Mouse (Mus musculus): Measurements from ENCODE around the gene Tspan9. TPM values are rescaled to one million over a fixed set of nuclear protein-coding genes. Genes with fewer than 3 reads are reported as not detected.
A peak's percentile ranks its signal among the peaks of the same experiment; 100 is the strongest.

Gene Tspan9
- polyA plus RNA-seq, 1 experiment from 2014 or later: 114 TPM

DNA sequence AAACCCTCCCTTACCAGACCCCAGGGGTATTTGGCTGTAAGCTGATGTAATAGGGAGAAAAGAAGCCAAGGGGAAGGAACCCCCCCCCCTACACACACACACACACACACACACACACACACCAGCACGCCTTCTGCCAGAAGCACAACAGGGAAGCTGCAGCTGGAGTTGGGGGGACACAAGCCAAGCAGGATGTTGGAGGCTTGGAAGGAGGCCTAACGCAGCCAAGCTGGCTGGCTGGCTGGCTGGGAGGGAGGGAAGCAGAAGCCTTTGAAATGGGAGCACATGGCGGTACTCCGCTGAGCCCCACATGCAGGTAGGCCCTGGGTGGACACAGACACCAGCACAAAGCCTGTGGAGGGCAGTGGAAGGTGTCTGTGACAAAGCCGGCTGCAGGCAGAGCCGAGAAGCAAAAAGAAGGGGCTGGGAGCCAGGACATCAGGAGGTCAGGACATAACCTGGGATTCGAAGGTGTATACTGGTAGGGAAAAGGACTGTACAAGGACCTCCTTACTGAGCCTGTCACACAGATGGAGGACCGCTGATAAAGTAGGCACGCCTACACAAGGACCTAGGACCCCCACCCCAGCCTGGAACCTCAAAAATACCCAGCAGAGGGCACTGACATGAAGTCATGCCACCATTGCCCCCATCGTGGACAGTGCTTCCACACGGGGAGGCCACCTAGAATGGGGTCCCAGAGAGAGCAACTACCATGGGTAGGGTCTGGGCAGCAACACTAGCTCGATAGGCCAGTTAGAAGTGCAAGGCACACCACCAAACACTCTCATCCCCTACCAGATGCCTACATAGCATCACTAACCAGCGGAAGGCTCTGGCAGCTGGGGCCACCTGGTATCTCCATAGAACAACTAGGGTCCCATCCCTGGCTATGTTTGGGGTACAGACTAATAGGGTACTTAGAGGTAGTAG, 53.4 kb downstream of the Tspan9 start:
- Histone ChIP-seq H3K27me3 (no peaks in the 10 kb centered on the region), H3K36me3 (0 out of 2 replicates have a peak, but pooled peaks cover under 1% of the 10 kb centered on the region), H3K9ac (replicated peaks) (no peak overlapping the region), H3K4me2 (0 out of 2 replicates have a peak overlapping the region, but pooled peaks have one; percentile 4), H3K4me3 (replicated peaks) (no peak overlapping the region), H3K4me1 (replicated peaks) (peaks cover 75% of the 10 kb centered on the region), H3K27ac (peak overlapping the region; percentile 89), H3K9me3 (no peaks in the 10 kb centered on the region)
- ATAC-seq (ENCODE audit: insufficient number of reproducible peaks, insufficient read depth, low FRiP score, low TSS enrichment, low read depth): no peak
- WGBS: 62% methylated on average over 13 of the region's 13 CpGs

DNA sequence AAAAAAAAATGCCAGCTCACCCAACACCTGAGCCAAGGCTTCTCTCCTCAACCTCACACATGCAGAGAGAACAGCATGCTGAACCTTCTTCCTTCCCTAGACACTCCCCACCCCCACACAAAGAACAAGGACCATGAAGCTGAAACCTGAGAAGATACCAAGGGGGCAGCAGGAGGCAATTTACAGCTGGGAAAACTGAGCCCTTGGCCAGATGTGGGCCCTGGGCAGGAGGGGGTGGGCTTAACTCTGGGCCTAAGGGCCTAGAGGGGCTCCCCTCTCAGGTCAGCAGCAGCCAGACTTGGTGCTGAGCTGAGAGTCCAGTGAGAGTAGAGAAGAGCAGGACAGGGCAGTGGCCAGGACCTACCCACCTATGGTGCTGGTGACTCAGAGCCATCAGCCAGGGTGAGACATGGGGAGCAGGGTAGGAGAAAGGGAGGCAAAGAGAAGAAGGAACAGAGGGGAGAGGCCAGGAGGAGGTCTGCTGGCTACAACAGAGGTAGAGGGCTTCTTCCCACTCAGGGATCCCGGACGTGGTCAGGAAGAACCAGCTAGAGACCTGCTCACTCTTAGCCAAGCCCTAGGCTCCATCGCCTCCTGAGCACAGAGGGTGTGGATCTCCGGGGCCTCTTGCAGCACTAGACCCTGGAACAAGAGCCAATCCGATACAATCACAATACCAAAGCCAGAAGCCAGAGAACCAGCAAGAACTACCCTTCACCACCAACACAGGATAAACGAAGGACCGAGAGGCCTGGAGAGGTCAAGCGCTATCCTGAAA, 54.5 kb downstream of the Tspan9 start:
- peak overlapping the region; percentile 27 for H3K4me2 ChIP-seq
- 64% methylated on average over 8 of the region's 8 CpGs for WGBS
- peaks cover 69% of the 10 kb centered on the region for H3K4me1 ChIP-seq (replicated peaks)
- H3K4me3 ChIP-seq (replicated peaks): no peak overlapping the region
- H3K27me3 ChIP-seq: no peaks in the 10 kb centered on the region
- H3K27ac ChIP-seq: peak overlapping the region; percentile 89
- no peaks in the 10 kb centered on the region for H3K9me3 ChIP-seq
- H3K36me3 ChIP-seq: 0 out of 2 replicates have a peak, but pooled peaks cover 4% of the 10 kb centered on the region
- ATAC-seq (ENCODE audit: insufficient number of reproducible peaks, insufficient read depth, low FRiP score, low TSS enrichment, low read depth): peak; percentile 57
- H3K9ac ChIP-seq (replicated peaks): no peak overlapping the region

DNA sequence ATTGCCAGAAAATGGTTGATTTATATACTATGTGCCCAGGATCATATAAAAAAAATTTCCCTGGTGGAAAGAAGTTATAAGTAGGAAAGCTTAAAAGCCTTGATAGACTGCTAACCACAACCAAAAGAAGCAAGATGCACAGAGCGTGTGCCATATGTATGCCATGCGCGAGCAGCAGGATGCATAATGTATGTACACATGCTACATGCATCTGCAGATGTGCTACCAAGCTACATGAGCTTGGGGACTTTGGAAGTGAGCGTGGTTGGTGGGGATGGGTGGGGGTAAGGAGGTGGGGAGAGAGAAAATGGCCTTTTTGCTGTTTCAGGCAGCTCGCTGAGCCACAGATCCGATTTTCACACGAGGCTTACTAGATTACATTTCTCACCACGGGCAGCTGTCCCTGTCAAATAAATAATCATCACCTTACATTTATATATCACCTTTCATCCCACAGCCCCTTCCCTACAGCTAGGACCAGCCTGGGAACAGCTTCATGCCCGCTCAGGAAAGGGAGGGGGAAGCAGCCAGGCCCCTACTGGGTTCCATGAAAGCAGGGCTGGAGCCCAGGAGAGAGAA, 57.8 kb downstream of the Tspan9 start:
- H3K4me1 ChIP-seq (replicated peaks): peaks cover 62% of the 10 kb centered on the region

DNA sequence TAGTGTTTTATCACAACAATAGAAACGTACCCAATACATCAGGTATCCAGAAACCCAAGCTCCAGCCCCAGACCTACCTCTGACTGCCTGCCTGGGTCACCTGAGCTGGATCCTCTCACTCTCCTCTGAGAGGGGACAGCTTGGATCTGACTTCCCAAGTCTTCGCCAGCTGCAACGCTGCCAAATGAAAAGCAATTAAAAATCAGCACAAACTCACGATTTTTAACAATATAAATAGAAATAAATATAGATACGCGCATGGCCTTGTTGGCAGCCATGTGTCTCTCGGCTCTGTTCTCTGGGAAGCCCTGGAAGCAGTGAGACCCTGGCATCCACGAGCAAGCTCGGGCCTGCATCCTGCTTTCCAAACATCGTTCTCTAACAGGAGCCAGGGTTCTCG, 60.1 kb downstream of the Tspan9 start:
- no peak overlapping the region for H3K27ac ChIP-seq
- H3K9ac ChIP-seq (replicated peaks): no peak overlapping the region
- no peak overlapping the region for H3K4me3 ChIP-seq (replicated peaks)
- no peaks in the 10 kb centered on the region for H3K27me3 ChIP-seq
- ATAC-seq (ENCODE audit: insufficient number of reproducible peaks, insufficient read depth, low FRiP score, low TSS enrichment, low read depth): no peak
- 0 out of 2 replicates have a peak, but pooled peaks cover 4% of the 10 kb centered on the region for H3K36me3 ChIP-seq
- H3K4me1 ChIP-seq (replicated peaks): peaks cover 62% of the 10 kb centered on the region
- H3K9me3 ChIP-seq: no peaks in the 10 kb centered on the region
- no peak overlapping the region for H3K4me2 ChIP-seq
- 84% methylated on average over 11 of the region's 11 CpGs for WGBS

More for the DNA sequence above, 57.8 kb downstream of the Tspan9 start:
- H3K9me3 ChIP-seq: no peaks in the 10 kb centered on the region
- no peaks in the 10 kb centered on the region for H3K27me3 ChIP-seq
- no peak for ATAC-seq (ENCODE audit: insufficient number of reproducible peaks, insufficient read depth, low FRiP score, low TSS enrichment, low read depth)
- H3K4me2 ChIP-seq: no peak overlapping the region
- peak overlapping the region; percentile 31; the same call in 1 of the 2 replicates for H3K27ac ChIP-seq
- H3K36me3 ChIP-seq: 0 out of 2 replicates have a peak, but pooled peaks cover 4% of the 10 kb centered on the region
- no peak overlapping the region for H3K4me3 ChIP-seq (replicated peaks)
- WGBS: 54% methylated on average over 9 of the region's 9 CpGs
- no peak overlapping the region for H3K9ac ChIP-seq (replicated peaks)

DNA sequence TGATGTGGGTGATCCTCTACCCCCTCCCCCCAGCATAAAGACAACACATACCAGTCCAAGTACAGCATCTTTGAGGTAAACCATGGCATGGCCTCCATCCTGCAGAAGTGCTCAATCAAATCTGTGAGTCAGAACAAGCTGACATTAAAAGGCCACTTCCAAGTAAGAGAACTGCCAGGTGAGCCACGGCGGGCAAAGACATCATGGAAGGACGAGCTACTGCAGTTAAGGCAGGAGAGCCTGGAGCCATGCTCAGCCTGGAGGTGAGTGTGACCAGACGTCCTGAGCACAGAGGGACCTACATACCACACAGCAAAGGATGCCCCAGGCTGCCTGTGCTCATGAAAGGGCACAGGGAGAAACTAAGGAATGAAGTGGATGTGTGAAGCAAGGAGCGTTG, 61.6 kb downstream of the Tspan9 start:
- no peak overlapping the region for H3K4me2 ChIP-seq
- peaks cover 62% of the 10 kb centered on the region for H3K4me1 ChIP-seq (replicated peaks)
- no peak for ATAC-seq (ENCODE audit: insufficient number of reproducible peaks, insufficient read depth, low FRiP score, low TSS enrichment, low read depth)
- H3K9ac ChIP-seq (replicated peaks): no peak overlapping the region
- H3K36me3 ChIP-seq: 0 out of 2 replicates have a peak, but pooled peaks cover 7% of the 10 kb centered on the region
- no peak overlapping the region for H3K27ac ChIP-seq
- 71% methylated on average over 5 of the region's 5 CpGs for WGBS
- no peak overlapping the region for H3K4me3 ChIP-seq (replicated peaks)
- H3K9me3 ChIP-seq: no peaks in the 10 kb centered on the region
- H3K27me3 ChIP-seq: no peaks in the 10 kb centered on the region

DNA sequence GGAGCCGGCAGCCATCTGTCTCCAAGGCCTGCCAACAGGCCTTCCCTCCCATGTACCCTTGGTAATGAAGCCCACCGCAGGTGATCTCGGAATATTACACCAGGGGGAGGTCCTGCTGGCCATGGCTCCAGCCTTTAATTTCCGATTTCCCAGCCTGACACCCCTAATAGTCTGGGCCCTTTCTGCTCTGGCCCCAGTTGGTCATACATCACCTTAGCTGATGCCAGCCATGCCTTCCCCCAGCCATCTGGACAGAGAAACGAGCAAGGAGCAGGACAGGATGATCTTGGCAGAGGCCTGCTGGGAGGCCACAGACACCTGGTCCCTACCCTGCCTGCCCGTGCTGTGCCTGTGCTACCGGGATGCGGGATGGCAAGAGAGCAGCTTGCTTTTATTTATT, 62.1 kb downstream of the Tspan9 start:
- Histone ChIP-seq H3K4me1 (replicated peaks) (peaks cover 63% of the 10 kb centered on the region), H3K4me2 (no peak overlapping the region), H3K36me3 (0 out of 2 replicates have a peak, but pooled peaks cover 7% of the 10 kb centered on the region), H3K27me3 (no peaks in the 10 kb centered on the region), H3K4me3 (replicated peaks) (no peak overlapping the region), H3K9ac (replicated peaks) (no peak overlapping the region), H3K9me3 (no peaks in the 10 kb centered on the region), H3K27ac (no peak overlapping the region)
- 61% methylated on average over 8 of the region's 8 CpGs for WGBS
- no peak for ATAC-seq (ENCODE audit: insufficient number of reproducible peaks, insufficient read depth, low FRiP score, low TSS enrichment, low read depth)

GRCm38 (mm10) chr6:128079576-128080224, 63.7 kb downstream of the Tspan9 start:
- H3K27ac ChIP-seq: peak overlapping the region; percentile 75; the same call in 1 of the 2 replicates
- H3K4me3 ChIP-seq (replicated peaks): no peak overlapping the region
- 51% methylated on average over 9 of the region's 9 CpGs for WGBS

DNA sequence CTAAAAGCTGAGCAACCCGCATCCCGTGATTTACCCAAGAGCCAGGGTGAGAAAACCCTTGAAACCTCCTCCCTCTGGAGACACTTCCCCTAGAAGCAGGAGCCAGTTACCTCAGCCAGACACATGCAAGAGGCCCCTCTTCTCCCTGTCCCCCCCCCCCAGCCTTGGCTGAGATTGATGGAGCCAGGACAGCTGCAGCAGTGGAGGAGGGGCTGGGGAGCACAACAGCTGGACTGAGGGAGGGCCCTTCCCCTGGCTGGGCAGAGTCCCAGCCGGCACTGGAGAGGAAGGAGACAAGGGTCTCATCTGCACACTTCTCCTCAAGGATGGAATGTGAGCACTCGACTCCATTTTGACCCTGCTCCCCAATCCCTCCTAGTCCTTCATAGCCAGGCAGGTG, 64.9 kb downstream of the Tspan9 start:
- Histone ChIP-seq H3K27ac (peak overlapping the region; percentile 75), H3K36me3 (0 out of 2 replicates have a peak, but pooled peaks cover 2% of the 10 kb centered on the region), H3K4me2 (no peak overlapping the region), H3K4me3 (replicated peaks) (no peak overlapping the region), H3K9me3 (no peaks in the 10 kb centered on the region), H3K9ac (replicated peaks) (no peak overlapping the region), H3K4me1 (replicated peaks) (peaks cover 74% of the 10 kb centered on the region), H3K27me3 (no peaks in the 10 kb centered on the region)
- 24% methylated on average over 4 of the region's 4 CpGs for WGBS
- 0 out of 2 replicates have a peak, but pooled peaks have one; percentile 41 for ATAC-seq (ENCODE audit: insufficient number of reproducible peaks, insufficient read depth, low FRiP score, low TSS enrichment, low read depth)

More at GRCm38 (mm10) chr6:128079576-128080224, 63.7 kb downstream of the Tspan9 start:
- Histone ChIP-seq H3K4me2 (no peak overlapping the region), H3K4me1 (replicated peaks) (peaks cover 67% of the 10 kb centered on the region), H3K9ac (replicated peaks) (no peak overlapping the region), H3K27me3 (no peaks in the 10 kb centered on the region), H3K9me3 (no peaks in the 10 kb centered on the region), H3K36me3 (0 out of 2 replicates have a peak, but pooled peaks cover 3% of the 10 kb centered on the region)
- no peak for ATAC-seq (ENCODE audit: insufficient number of reproducible peaks, insufficient read depth, low FRiP score, low TSS enrichment, low read depth)

- 56% methylated on average over 21 of the region's 21 CpGs for WGBS
- Histone ChIP-seq H3K9me3 (no peaks in the 10 kb centered on the region), H3K4me1 (replicated peaks) (peaks cover 71% of the 10 kb centered on the region), H3K4me2 (no peak overlapping the region), H3K9ac (replicated peaks) (no peak overlapping the region), H3K27me3 (no peaks in the 10 kb centered on the region), H3K4me3 (replicated peaks) (no peak overlapping the region), H3K36me3 (0 out of 2 replicates have a peak, but pooled peaks cover 6% of the 10 kb centered on the region), H3K27ac (peak overlapping the region; percentile 75)
- ATAC-seq (ENCODE audit: insufficient number of reproducible peaks, insufficient read depth, low FRiP score, low TSS enrichment, low read depth): peak; percentile 37; the same call in 1 of the 2 replicates
Observed at GRCm38 (mm10) chr6:128076104-128077020, 67.0 kb downstream of the Tspan9 start.

All from limb, embryonic 12.5 days (tissue).